Mouse (Mus musculus) megakaryocyte, embryonic 14.5 days (primary cell): Measurements from ENCODE around the gene Vsig4. TPM values are rescaled to one million over a fixed set of nuclear protein-coding genes. Genes with fewer than 3 reads are reported as not detected.

Experiments used
- H3K27me3 ChIP-seq: replicated peaks from 2 replicates; pipeline ENCODE3; 2012; ENCODE audit warnings: inconsistent platforms
- H3K36me3 ChIP-seq: replicated peaks from 2 replicates; pipeline ENCODE3; 2012; ENCODE audit warnings: low read length, inconsistent platforms, mixed read lengths
- H3K4me1 ChIP-seq: 2 replicates; pipeline ENCODE4 v1.6.1; 2012; ENCODE audit warnings: inconsistent platforms
- H3K4me3 ChIP-seq: replicated peaks from 2 replicates; pipeline ENCODE3; 2012; ENCODE audit warnings: moderate library complexity, mild to moderate bottlenecking, inconsistent platforms
- H3K9me3 ChIP-seq: 2 replicates; pipeline ENCODE4 v1.6.1; 2012; ENCODE audit warnings: inconsistent platforms
- FLI1 ChIP-seq: IDR thresholded peaks from 2 replicates; pipeline ENCODE4 v1.6.1; 2012; ENCODE audit warnings: low read length, inconsistent platforms, mixed read lengths
- GATA1 ChIP-seq: IDR thresholded peaks from 3 replicates; pipeline ENCODE4 v1.6.1; 2012; ENCODE audit warnings: mixed read lengths, low read length, inconsistent platforms, borderline replicate concordance
- polyA plus RNA-seq: library from polyadenylated mRNA; stranded (reverse); fragments of >175 nt; gene quantifications from 2 replicates; pipeline ENCODE4 v1.2.3, GENCODE M21; 2012; ENCODE audit warnings: low replicate concordance; ENCODE audit not compliant: insufficient read depth

Vsig4 gene
- polyA plus RNA-seq = not detected in 2 replicates

- H3K9me3 ChIP-seq = no peaks in the 10 kb centered on the region
- H3K36me3 ChIP-seq = no peaks in the 10 kb centered on the region
- peaks cover 2% of the 10 kb centered on the region for H3K27me3 ChIP-seq
- no peaks in the 10 kb centered on the region for H3K4me1 ChIP-seq
- no peak within 1 kb of the TSS for H3K4me3 ChIP-seq
- TF ChIP-seq FLI1 (no peak), GATA1 (no peak)
These were observed at the start of gene Vsig4 for GRCm38 (mm10) chrX:96293338-96293737. Gene Vsig4, minus strand, starts transcription at chrX:96293438.

GRCm38 (mm10) chrX:96339108-96339507, 45.9 kb upstream of the Vsig4 start:
- Histone ChIP-seq H3K36me3 (no peaks in the 10 kb centered on the region), H3K27me3 (no peaks in the 10 kb centered on the region), H3K4me1 (no peaks in the 10 kb centered on the region), H3K9me3 (no peaks in the 10 kb centered on the region), H3K4me3 (no peak overlapping the region)
- no peak for TF ChIP-seq GATA1
- TF ChIP-seq FLI1 = no peak

DNA sequence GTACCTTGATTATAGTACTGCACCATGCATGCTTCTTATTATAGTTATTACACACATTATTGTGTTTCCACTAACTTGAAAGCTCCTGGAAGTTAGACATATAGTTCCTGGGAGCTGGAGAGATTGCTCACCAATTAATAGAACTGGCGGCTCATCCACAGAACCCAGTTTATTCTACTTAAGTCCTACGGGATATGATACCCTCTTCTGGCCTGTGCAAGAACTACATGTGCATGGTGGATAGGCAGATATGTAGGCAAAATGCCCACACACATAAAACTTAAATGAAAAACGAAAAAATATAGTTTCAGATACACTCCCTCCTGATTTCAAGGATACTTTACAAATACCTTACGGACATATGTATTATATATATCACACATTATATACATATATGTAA, 36.5 kb upstream of the Vsig4 start:
- no peaks in the 10 kb centered on the region for H3K36me3 ChIP-seq
- TF ChIP-seq FLI1 (no peak), GATA1 (no peak)
- no peaks in the 10 kb centered on the region; the same call in 1 of the 2 replicates for H3K4me1 ChIP-seq
- no peaks in the 10 kb centered on the region for H3K9me3 ChIP-seq
- no peak overlapping the region for H3K4me3 ChIP-seq
- no peaks in the 10 kb centered on the region for H3K27me3 ChIP-seq

DNA sequence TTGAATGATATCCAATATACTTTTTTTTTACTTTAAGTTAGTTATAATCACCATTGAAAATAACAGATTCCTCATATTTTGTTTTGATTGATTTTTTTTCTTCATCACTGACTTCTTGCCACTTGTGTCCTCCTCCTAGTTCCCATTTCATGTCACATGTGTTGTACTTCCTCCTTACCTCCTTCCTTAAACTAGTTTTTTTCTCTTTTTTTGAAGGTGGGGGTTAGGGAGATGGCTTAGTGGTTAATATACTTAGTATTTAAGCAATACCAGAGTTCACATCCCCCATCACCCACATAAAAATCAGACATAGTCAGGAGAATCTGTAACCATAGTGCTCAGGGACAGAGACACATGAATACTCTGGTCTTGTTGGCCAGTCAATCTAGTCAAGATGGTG, 36.7 kb downstream of the Vsig4 start:
- H3K27me3 ChIP-seq = peaks cover 2% of the 10 kb centered on the region
- no peak for TF ChIP-seq GATA1
- TF ChIP-seq FLI1 = no peak
- H3K9me3 ChIP-seq = no peaks in the 10 kb centered on the region
- no peaks in the 10 kb centered on the region for H3K36me3 ChIP-seq
- no peaks in the 10 kb centered on the region for H3K4me1 ChIP-seq
- H3K4me3 ChIP-seq = no peak overlapping the region

- Histone ChIP-seq H3K4me1 (peaks cover 17% of the 10 kb centered on the region; the same call in 1 of the 2 replicates), H3K4me3 (peak overlapping the region; percentile 89), H3K36me3 (peaks cover 34% of the 10 kb centered on the region), H3K27me3 (peaks cover 2% of the 10 kb centered on the region), H3K9me3 (no peaks in the 10 kb centered on the region)
- TF ChIP-seq GATA1 (peak; percentile 74; the same call in 2 of the 3 replicates), FLI1 (peak; percentile 88; the same call in 1 of the 2 replicates)
These were observed 53.6 kb downstream of the Vsig4 start for GRCm38 (mm10) chrX:96239644-96240043.

DNA sequence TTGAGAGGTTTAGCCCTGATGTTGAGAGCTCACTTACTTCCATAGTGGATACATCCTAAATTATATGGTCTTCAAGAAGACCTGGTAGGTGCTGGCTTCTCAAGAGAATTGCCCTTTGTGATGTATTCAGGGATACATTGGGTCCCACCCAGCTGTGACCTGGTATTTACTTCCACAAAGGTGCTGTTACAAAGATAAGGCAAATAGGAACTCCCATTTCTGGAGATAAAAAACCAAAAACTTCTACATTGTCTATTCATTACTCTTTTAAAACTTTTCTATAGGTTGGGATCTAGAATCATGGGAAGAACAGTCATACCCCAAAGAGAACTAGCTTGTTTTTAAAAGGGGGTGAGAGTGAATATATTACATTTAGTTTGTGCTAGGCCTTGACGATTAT, 54.2 kb downstream of the Vsig4 start:
- Histone ChIP-seq H3K4me1 (peaks cover 16% of the 10 kb centered on the region; the same call in 1 of the 2 replicates), H3K9me3 (no peaks in the 10 kb centered on the region), H3K27me3 (peaks cover 2% of the 10 kb centered on the region), H3K4me3 (no peak overlapping the region), H3K36me3 (peaks cover 28% of the 10 kb centered on the region)
- TF ChIP-seq FLI1 (no peak), GATA1 (no peak)

GRCm38 (mm10) chrX:96235775-96236174, 57.5 kb downstream of the Vsig4 start:
- H3K36me3 ChIP-seq = no peaks in the 10 kb centered on the region
- H3K27me3 ChIP-seq = no peaks in the 10 kb centered on the region
- TF ChIP-seq GATA1 = no peak
- TF ChIP-seq FLI1 = no peak
- H3K4me3 ChIP-seq = no peak overlapping the region
- H3K9me3 ChIP-seq = no peaks in the 10 kb centered on the region
- peaks cover 14% of the 10 kb centered on the region; the same call in 1 of the 2 replicates for H3K4me1 ChIP-seq

DNA sequence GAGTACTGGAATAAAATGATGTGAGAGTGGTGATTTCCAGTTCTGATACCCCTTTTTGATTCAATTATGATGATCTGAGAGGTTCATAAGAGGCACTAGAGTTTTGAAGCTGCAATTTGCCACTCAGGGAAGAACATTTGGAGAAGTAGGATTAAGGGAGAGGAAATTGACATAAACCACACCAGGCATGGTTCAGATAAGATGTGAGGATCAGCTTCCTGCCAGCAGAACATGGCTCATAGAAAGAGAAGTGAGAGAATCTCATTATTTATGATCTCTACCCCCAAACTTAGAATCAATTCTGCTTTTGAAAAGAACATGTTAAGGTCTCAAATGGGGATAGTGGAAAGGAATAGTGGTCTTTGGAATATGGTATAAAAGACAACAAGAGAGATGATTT, 66.2 kb downstream of the Vsig4 start:
- no peak overlapping the region for H3K4me3 ChIP-seq
- peaks cover 55% of the 10 kb centered on the region for H3K4me1 ChIP-seq
- TF ChIP-seq GATA1 (peak; percentile 39; the same call in 1 of the 3 replicates), FLI1 (no peak)
- H3K36me3 ChIP-seq = no peaks in the 10 kb centered on the region
- H3K27me3 ChIP-seq = no peaks in the 10 kb centered on the region
- no peaks in the 10 kb centered on the region for H3K9me3 ChIP-seq

DNA sequence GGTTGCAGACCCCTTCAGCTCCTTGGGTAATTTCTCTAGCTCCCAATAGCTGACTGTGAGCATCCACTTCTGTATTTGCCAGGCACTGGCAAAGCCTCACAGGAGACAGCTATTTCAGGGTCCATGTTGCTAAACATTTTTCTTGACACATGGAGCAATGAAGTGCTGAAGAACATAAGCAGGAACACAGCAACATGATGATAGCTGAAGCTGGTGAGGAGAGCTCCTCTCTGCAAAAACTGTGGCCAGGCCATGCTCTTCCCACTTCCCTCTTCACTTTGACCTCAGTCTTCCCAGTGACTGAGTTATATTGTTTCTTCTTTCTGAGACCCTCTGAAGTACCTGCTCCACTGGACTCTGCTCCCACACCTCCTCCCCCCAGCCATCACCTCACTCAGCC, 67.8 kb downstream of the Vsig4 start:
- H3K36me3 ChIP-seq = no peaks in the 10 kb centered on the region
- H3K4me3 ChIP-seq = no peak overlapping the region
- H3K4me1 ChIP-seq = peaks cover 50% of the 10 kb centered on the region
- no peaks in the 10 kb centered on the region for H3K27me3 ChIP-seq
- no peaks in the 10 kb centered on the region for H3K9me3 ChIP-seq
- no peak for TF ChIP-seq FLI1
- no peak for TF ChIP-seq GATA1

DNA sequence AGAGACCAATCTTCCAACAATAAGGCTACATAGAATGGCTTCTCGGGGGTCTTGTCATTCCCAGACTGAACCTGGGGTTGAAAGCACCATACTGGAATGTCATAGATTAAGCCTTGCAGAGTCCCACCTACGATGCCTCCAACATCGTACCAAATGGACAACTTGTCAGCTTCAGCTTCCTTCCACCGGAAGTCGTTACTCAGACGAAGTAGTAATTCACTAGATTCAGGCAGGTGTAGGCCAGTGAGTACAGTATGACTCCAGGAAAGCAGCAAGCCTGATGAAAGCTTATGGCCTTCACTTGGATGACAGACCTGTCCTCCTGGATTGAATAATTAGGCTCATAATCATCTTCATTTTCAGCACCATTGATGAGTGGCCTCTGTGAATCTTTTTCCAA, 69.0 kb downstream of the Vsig4 start:
- peaks cover 45% of the 10 kb centered on the region for H3K4me1 ChIP-seq
- TF ChIP-seq FLI1 = no peak
- TF ChIP-seq GATA1 = no peak
- H3K36me3 ChIP-seq = no peaks in the 10 kb centered on the region
- no peaks in the 10 kb centered on the region for H3K9me3 ChIP-seq
- no peaks in the 10 kb centered on the region for H3K27me3 ChIP-seq
- H3K4me3 ChIP-seq = peak overlapping the region; percentile 85

DNA sequence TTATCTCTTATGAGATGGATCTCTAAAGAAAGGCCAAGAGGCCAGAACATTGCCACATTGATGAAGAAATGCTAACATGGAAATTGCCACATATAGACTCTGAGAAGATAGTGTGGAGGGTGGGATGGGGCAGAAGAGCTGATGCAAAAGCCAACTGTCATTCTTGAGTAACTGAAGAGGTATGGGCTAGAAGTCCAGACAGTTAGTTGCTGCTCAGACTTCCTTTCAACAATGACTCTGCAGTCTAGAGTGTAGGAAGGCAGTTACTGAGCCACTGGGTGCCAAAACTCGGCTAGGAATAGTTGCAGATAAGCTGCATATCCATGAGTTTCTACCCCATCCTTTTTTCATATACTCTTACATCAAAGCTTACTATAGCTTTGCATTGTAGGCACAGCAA, 75.2 kb downstream of the Vsig4 start:
- Histone ChIP-seq H3K4me3 (peak overlapping the region; percentile 23), H3K4me1 (peaks cover 29% of the 10 kb centered on the region), H3K9me3 (no peaks in the 10 kb centered on the region), H3K27me3 (no peaks in the 10 kb centered on the region), H3K36me3 (no peaks in the 10 kb centered on the region)
- no peak for TF ChIP-seq GATA1
- TF ChIP-seq FLI1 = no peak
